Mouse (Mus musculus): ENCODE data around the gene Ankrd13d.

The Ankrd13d gene

DNA sequence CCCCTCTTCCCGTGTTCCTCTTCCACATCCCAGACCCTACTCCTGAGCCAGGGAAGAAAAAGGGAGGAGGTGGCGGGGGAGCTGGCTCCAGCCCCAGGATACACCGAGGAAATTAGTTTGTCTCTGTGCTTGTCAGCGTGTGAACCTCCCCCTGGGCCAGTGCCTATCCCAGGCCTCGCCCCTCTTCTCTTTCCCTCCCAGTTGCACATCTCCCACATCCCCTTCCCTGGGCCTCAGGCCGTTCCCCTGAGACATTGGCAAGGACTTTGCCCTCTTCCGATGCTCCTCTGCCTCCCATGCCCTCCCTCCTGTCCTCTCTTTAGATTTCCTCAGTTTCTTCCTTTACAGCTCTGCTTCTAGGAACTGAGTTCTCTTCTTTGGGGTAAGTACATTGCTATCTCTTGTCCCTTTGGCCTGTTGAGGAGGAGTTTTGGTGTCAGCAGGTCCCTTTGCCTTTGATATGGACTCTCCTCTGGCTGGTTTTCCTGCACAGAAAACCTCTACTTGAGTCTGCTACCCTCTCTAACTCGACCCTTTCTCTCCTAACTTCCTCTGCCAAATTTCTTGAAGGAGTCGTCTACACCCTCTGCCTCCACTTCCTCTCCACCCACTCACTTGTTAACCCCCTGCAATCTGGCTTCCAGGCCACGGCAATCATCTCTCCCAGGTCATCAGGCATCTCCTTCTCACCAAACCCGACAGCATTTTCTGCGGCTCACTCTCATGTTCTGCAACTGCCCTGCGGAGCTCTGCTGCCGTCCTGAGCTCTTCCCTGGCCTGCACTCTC is 61.8 kb downstream of the Ankrd13d start:
- DNase-seq: no peak

DNA sequence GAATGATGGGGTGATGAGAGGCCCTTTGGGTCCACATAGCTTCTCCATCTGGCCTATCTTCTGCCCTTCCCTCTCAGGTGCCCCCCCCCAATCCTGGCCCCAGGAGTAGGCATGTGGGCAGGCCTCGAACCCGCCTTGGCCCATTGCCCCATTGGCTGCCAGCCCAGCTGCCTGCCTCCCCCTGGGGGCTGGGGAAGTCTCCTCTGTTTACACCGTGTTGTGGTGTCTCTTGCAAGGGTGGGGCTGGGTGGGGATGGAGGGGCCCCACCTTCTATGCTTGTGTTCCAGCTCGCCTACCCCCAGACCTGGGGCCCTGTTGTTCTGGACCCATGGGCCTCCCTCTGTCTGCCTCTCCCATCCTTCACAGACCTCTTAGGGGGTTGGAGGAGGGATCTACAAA is 62.5 kb downstream of the Ankrd13d start:
- peak in 1 of 2 experiments; percentile 78 for DNase-seq

Data from cerebellum, postnatal 14 days (tissue).